22 mouse cellular contexts compared by ENCODE assay signal in the genomic region with DNA sequence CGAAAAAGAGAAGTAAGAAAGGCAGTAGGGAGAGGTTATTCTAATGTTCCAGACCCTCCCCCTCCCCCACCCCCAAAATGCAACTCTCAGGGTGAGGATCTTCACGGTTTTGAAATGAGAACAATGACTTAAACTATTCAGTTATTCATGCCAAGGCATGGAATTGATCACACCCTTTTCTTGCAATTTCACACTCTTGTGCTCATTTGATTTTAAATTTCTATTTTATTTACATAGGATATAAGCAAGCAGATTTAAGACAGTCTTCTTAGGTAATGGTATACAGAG.
DNase-seq lines count a peak whose midpoint lies in the region; ATAC-seq and TF ChIP-seq lines count a peak whose summit lies in the region.
"Had no signal": no experiment of that assay in that cellular context is flagged by ENCODE, and none has a peak within 500 bp of the region (broad histone marks: within the 10 kb centered on the region; RNA-seq: fewer than 3 reads in every experiment).

No protein-coding gene starts in this region.

- no peaks in the 10 kb centered on the region for H3K79me2 ChIP-seq in CH12.LX (replicated peaks; ENCODE audit: control insufficient read depth, extremely low read depth, insufficient read depth, poor library complexity, severe bottlenecking)

- no peaks in the 10 kb centered on the region for H3K36me3 ChIP-seq in hindbrain, embryonic 11.5 days (ENCODE audit: control insufficient read depth, insufficient read depth, low read length)
- no peaks in the 10 kb centered on the region for H3K36me3 ChIP-seq in hindbrain, embryonic 14.5 days (replicated peaks; ENCODE audit: control insufficient read depth, insufficient read depth)
- H3K36me3 ChIP-seq in midbrain, embryonic 12.5 days: no peaks in the 10 kb centered on the region
- no peaks in the 10 kb centered on the region for H3K36me3 ChIP-seq in midbrain, embryonic 16.5 days (ENCODE audit: control insufficient read depth, insufficient read depth, low read length)
- H3K36me3 ChIP-seq in CH12.LX (replicated peaks in 1 of 2; ENCODE audit: control insufficient read depth in 1 of 2, insufficient read depth in 1 of 2, low read length in 1 of 2): no peaks in the 10 kb centered on the region
- H3K36me3 ChIP-seq in kidney, embryonic 15.5 days: no peaks in the 10 kb centered on the region
- H3K36me3 ChIP-seq: embryonic facial prominence, embryonic 12.5 days; embryonic facial prominence, embryonic 15.5 days had no signal

- WGBS in hindbrain, embryonic 11.5 days: 33% methylated on average over 2 of the region's 2 CpGs
- 21% methylated on average over 2 of the region's 2 CpGs for WGBS in hindbrain, embryonic 14.5 days
- WGBS in midbrain, embryonic 12.5 days: 38% methylated on average over 2 of the region's 2 CpGs
- 27% methylated on average over 2 of the region's 2 CpGs for WGBS in midbrain, embryonic 16.5 days
- WGBS in kidney, embryonic 15.5 days: 83% methylated on average over 2 of the region's 2 CpGs

- dilution Hi-C loops in CH12.LX (cut with MboI; ENCODE audit: extremely low pct_ligation_motif_present, extremely low pct_unique_long_range_greater_than_20kb, low sequenced_read_pairs): no loop called here

- no peak overlapping the region for H3K27ac ChIP-seq in hindbrain, embryonic 11.5 days (ENCODE audit: low read depth, low read length)
- no peak overlapping the region for H3K27ac ChIP-seq in hindbrain, embryonic 14.5 days
- H3K27ac ChIP-seq in midbrain, embryonic 12.5 days (replicated peaks): no peak overlapping the region
- no peak overlapping the region for H3K27ac ChIP-seq in midbrain, embryonic 16.5 days (ENCODE audit: low read length)
- H3K27ac ChIP-seq in CH12.LX (ENCODE audit: insufficient read depth, low read depth): no peak overlapping the region
- no peak overlapping the region for H3K27ac ChIP-seq in kidney, embryonic 15.5 days
- H3K27ac ChIP-seq: embryonic facial prominence, embryonic 12.5 days; embryonic facial prominence, embryonic 15.5 days; gastrocnemius, adult 2 months had no signal

- peak; percentile 51; the same call in 1 of the 2 replicates for ATAC-seq in hindbrain, embryonic 11.5 days (ENCODE audit: low FRiP score)
- no peak for ATAC-seq in hindbrain, embryonic 14.5 days (ENCODE audit: low FRiP score)
- ATAC-seq in midbrain, embryonic 12.5 days (ENCODE audit: low FRiP score, low read depth): peak; percentile 72
- ATAC-seq in midbrain, embryonic 16.5 days: no peak
- ATAC-seq in kidney, embryonic 15.5 days (replicated peaks; ENCODE audit: low FRiP score): no peak
- ATAC-seq: activated CD4-positive, CD25-positive, alpha-beta regulatory T cell, adult 4 months; CD4-positive, CD25-positive, alpha-beta regulatory T cell, adult 4 months; forebrain, embryonic 14.5 days; forebrain, postnatal 0 days had no signal

- H3K4me3 ChIP-seq in hindbrain, embryonic 11.5 days (ENCODE audit: low read depth, low read length): no peak overlapping the region
- no peak overlapping the region for H3K4me3 ChIP-seq in hindbrain, embryonic 14.5 days (replicated peaks; ENCODE audit: low read length)
- H3K4me3 ChIP-seq in midbrain, embryonic 12.5 days: no peak overlapping the region
- no peak overlapping the region for H3K4me3 ChIP-seq in midbrain, embryonic 16.5 days (ENCODE audit: low read depth, low read length)
- H3K4me3 ChIP-seq in CH12.LX (replicated peaks in 1 of 3; ENCODE audit: low read depth in 2 of 3, low read length in 2 of 3, poor library complexity in 1 of 3): no peak overlapping the region
- no peak overlapping the region for H3K4me3 ChIP-seq in kidney, embryonic 15.5 days (replicated peaks)
- H3K4me3 ChIP-seq: embryonic facial prominence, embryonic 12.5 days; embryonic facial prominence, embryonic 15.5 days; gastrocnemius, adult 2 months had no signal

- in situ Hi-C loops in CH12.LX (cut with MboI; ENCODE audit: low pct_ligation_motif_present, low pct_unique_long_range_greater_than_20kb, low sequenced_read_pairs): no loop called here

- H3K9ac ChIP-seq in hindbrain, embryonic 11.5 days (ENCODE audit: low read depth, low read length): no peak overlapping the region
- H3K9ac ChIP-seq in hindbrain, embryonic 14.5 days: no peak overlapping the region
- no peak overlapping the region for H3K9ac ChIP-seq in midbrain, embryonic 12.5 days (replicated peaks)
- no peak overlapping the region for H3K9ac ChIP-seq in midbrain, embryonic 16.5 days (ENCODE audit: low read depth, low read length)
- H3K9ac ChIP-seq in CH12.LX (ENCODE audit: insufficient read depth, low read depth): no peak overlapping the region
- no peak overlapping the region for H3K9ac ChIP-seq in kidney, embryonic 15.5 days
- H3K9ac ChIP-seq: embryonic facial prominence, embryonic 12.5 days; embryonic facial prominence, embryonic 15.5 days; forebrain, postnatal 0 days had no signal

- TF ChIP-seq POLR2A in CH12.LX (IDR thresholded peaks at IDR 0.05; ENCODE audit: low read depth, low read length): no peak

- no peaks in the 10 kb centered on the region for H3K27me3 ChIP-seq in hindbrain, embryonic 11.5 days (ENCODE audit: control insufficient read depth, insufficient read depth, low read length)
- H3K27me3 ChIP-seq in hindbrain, embryonic 14.5 days (ENCODE audit: control insufficient read depth, insufficient read depth, low read length): no peaks in the 10 kb centered on the region
- no peaks in the 10 kb centered on the region for H3K27me3 ChIP-seq in midbrain, embryonic 12.5 days
- H3K27me3 ChIP-seq in midbrain, embryonic 16.5 days (ENCODE audit: control insufficient read depth, insufficient read depth, low read depth, low read length): no peaks in the 10 kb centered on the region
- H3K27me3 ChIP-seq in CH12.LX (replicated peaks): no peaks in the 10 kb centered on the region
- no peaks in the 10 kb centered on the region for H3K27me3 ChIP-seq in kidney, embryonic 15.5 days
- H3K27me3 ChIP-seq: embryonic facial prominence, embryonic 12.5 days; embryonic facial prominence, embryonic 15.5 days had no signal

- no peaks in the 10 kb centered on the region for H3K9me3 ChIP-seq in hindbrain, embryonic 11.5 days (ENCODE audit: control insufficient read depth, low read length)
- no peaks in the 10 kb centered on the region for H3K9me3 ChIP-seq in hindbrain, embryonic 14.5 days (ENCODE audit: control insufficient read depth, low read length)
- no peaks in the 10 kb centered on the region for H3K9me3 ChIP-seq in midbrain, embryonic 12.5 days
- H3K9me3 ChIP-seq in midbrain, embryonic 16.5 days (replicated peaks; ENCODE audit: control insufficient read depth, low read length, poor library complexity, severe bottlenecking): no peaks in the 10 kb centered on the region
- no peaks in the 10 kb centered on the region for H3K9me3 ChIP-seq in CH12.LX (replicated peaks; ENCODE audit: low read length)
- no peaks in the 10 kb centered on the region for H3K9me3 ChIP-seq in kidney, embryonic 15.5 days (replicated peaks)
- H3K9me3 ChIP-seq: embryonic facial prominence, embryonic 12.5 days; embryonic facial prominence, embryonic 15.5 days had no signal

- no peaks in the 10 kb centered on the region for H3K4me1 ChIP-seq in hindbrain, embryonic 11.5 days (replicated peaks; ENCODE audit: control insufficient read depth, insufficient read depth, low read length)
- H3K4me1 ChIP-seq in hindbrain, embryonic 14.5 days (replicated peaks; ENCODE audit: control insufficient read depth, insufficient read depth, low read length): no peaks in the 10 kb centered on the region
- peaks cover 4% of the 10 kb centered on the region; the same call in 1 of the 2 replicates for H3K4me1 ChIP-seq in midbrain, embryonic 12.5 days
- no peaks in the 10 kb centered on the region for H3K4me1 ChIP-seq in midbrain, embryonic 16.5 days (ENCODE audit: control insufficient read depth, insufficient read depth, low read length)
- H3K4me1 ChIP-seq in CH12.LX (ENCODE audit: control insufficient read depth in 1 of 2, insufficient read depth in 2 of 2): no peaks in the 10 kb centered on the region
- H3K4me1 ChIP-seq in kidney, embryonic 15.5 days: no peaks in the 10 kb centered on the region
- H3K4me1 ChIP-seq: embryonic facial prominence, embryonic 12.5 days; embryonic facial prominence, embryonic 15.5 days had no signal

- TF ChIP-seq EP300 in CH12.LX (IDR thresholded peaks at IDR 0.05; ENCODE audit: low read length): no peak

- H3K4me2 ChIP-seq in hindbrain, embryonic 11.5 days (replicated peaks; ENCODE audit: low read depth, low read length): no peak overlapping the region
- H3K4me2 ChIP-seq in hindbrain, embryonic 14.5 days (replicated peaks): no peak overlapping the region
- H3K4me2 ChIP-seq in midbrain, embryonic 12.5 days (replicated peaks): no peak overlapping the region
- no peak overlapping the region for H3K4me2 ChIP-seq in midbrain, embryonic 16.5 days (ENCODE audit: low read length)
- H3K4me2 ChIP-seq in CH12.LX (ENCODE audit: insufficient read depth, low read depth, poor library complexity, severe bottlenecking): no peak overlapping the region
- no peak overlapping the region for H3K4me2 ChIP-seq in kidney, embryonic 15.5 days
- H3K4me2 ChIP-seq: embryonic facial prominence, embryonic 12.5 days; embryonic facial prominence, embryonic 15.5 days; heart, embryonic 11.5 days had no signal

- peak; percentile 37 for DNase-seq in hindbrain, embryonic 11.5 days (ENCODE audit: low spot score)
- no peak for DNase-seq in hindbrain, embryonic 14.5 days (ENCODE audit: low spot score)
- peak; percentile 6 for DNase-seq in CH12.LX (ENCODE audit: extremely low read depth)
- DNase-seq: adrenal gland, adult 8-10 months; adrenal gland, postnatal 25 days; cerebellum, adult 11-12 months; cerebellum, adult 8-10 months; cerebellum, postnatal 10 days; cerebellum, postnatal 36 days; forebrain, postnatal 0 days; gastrocnemius, adult 2 months; gastrocnemius, postnatal 14 days; heart, adult 11 months had no signal

- no peak for TF ChIP-seq RAD21 in CH12.LX (IDR thresholded peaks at IDR 0.05; ENCODE audit: low read depth, low read length)

- TF ChIP-seq CTCF in CH12.LX (conservative IDR thresholded peaks at IDR 0.05 in 1 of 2, IDR thresholded peaks at IDR 0.05 in 1 of 2; ENCODE audit: low read depth in 2 of 2, low read length in 2 of 2): no peak

TF ChIP-seq in CH12.LX, 34 proteins besides CTCF, POLR2A, EP300 and RAD21 (continues in another document):
- TF ChIP-seq ZMIZ1 (IDR thresholded peaks at IDR 0.05; ENCODE audit: low read depth, low read length) (no peak), MAFK (IDR thresholded peaks at IDR 0.05; ENCODE audit: insufficient replicate concordance, low read length) (no peak), NRF1 (IDR thresholded peaks at IDR 0.05; ENCODE audit: low read depth, low read length) (no peak), USF1 (IDR thresholded peaks at IDR 0.05; ENCODE audit: low read depth, low read length) (no peak), SIN3A (IDR thresholded peaks at IDR 0.05; ENCODE audit: low read length) (no peak), SMC3 (IDR thresholded peaks at IDR 0.05; ENCODE audit: low read depth, low read length) (no peak), E2F4 (IDR thresholded peaks at IDR 0.05; ENCODE audit: insufficient replicate concordance, low read depth, low read length) (no peak), MAX (IDR thresholded peaks at IDR 0.05; ENCODE audit: low read length) (no peak), CHD1 (IDR thresholded peaks at IDR 0.05; ENCODE audit: low read depth, low read length) (no peak), KAT2A (IDR thresholded peaks at IDR 0.05; ENCODE audit: insufficient replicate concordance, low read length) (no peak), CHD2 (IDR thresholded peaks at IDR 0.05; ENCODE audit: low read length) (no peak)

Comparison
In these comparisons a context has a peak if more than half of its experiments do, and no peak if none do; other contexts are left out.
1. ATAC-seq: peak in hindbrain, embryonic 11.5 days (single experiment) and midbrain, embryonic 12.5 days (single experiment); none in hindbrain, embryonic 14.5 days (single experiment), midbrain, embryonic 16.5 days (single experiment) and kidney, embryonic 15.5 days (single experiment).